Mouse (Mus musculus): Measurements from ENCODE around the gene Carns1.

DNA sequence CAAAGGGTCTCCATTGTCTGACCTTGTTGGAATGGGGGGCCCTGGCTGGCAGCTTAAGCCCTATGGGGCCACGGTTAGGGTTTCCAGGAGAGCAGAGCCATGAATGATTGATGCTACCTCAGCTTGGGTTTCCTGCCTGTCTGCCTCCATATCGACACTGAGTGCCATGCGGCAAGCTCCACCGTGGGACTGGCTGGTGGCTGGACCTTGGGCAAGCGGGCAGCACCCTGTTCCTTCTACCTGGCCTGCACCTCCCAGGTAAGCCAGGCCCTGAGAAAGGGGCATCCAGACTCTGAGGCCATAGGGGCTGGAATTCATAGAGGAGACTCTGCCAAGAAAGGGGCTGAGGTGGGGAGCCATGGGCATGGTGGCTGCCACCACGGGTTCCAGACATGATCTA lies 35.1 kb downstream of the Carns1 start:
- TF ChIP-seq CTCF (IDR thresholded peaks at IDR 0.05) (no peak), POLR2A (IDR thresholded peaks at IDR 0.05; ENCODE audit: insufficient read depth, low read depth, low read length) (no peak), EP300 (IDR thresholded peaks at IDR 0.05; ENCODE audit: insufficient read depth, low read depth, low read length) (no peak)
